Mouse (Mus musculus): ENCODE measurements at regions not wholly inside any gene's neighbourhood (a gene's known extent, or its start where the extent isn't known, plus 50 kb on each side); places are given as distances from the start of the nearest gene placed in this dataset.

DNA sequence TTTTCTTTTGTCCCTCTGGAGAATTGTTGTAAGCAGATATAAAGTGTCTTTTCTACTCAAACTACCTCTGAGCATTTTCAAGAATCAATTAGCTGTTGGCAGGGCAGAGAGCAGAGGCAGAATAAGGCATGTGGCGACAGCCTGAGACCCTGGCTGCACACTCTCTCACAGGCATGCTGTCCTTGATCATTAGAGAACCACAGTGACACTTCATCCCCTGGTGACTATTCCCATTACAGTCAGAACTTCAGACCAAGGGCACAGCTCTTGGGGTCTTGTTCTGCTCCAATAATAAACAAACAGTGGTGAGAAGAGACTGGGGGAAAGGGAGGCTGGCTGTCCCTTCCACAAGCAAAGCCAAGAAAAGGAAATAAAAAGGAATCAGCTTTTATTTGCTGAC lies 120.9 kb upstream of the Slc30a5 start:
- no peak for DNase-seq (ENCODE audit: extremely low spot score in 1 of 2, low spot score in 1 of 2)

GRCm38 (mm10) chr13:100951185-100951508 lies 117.9 kb upstream of the Slc30a5 start:
- DNase-seq (ENCODE audit: extremely low spot score in 1 of 2, low spot score in 1 of 2) = no peak

DNA sequence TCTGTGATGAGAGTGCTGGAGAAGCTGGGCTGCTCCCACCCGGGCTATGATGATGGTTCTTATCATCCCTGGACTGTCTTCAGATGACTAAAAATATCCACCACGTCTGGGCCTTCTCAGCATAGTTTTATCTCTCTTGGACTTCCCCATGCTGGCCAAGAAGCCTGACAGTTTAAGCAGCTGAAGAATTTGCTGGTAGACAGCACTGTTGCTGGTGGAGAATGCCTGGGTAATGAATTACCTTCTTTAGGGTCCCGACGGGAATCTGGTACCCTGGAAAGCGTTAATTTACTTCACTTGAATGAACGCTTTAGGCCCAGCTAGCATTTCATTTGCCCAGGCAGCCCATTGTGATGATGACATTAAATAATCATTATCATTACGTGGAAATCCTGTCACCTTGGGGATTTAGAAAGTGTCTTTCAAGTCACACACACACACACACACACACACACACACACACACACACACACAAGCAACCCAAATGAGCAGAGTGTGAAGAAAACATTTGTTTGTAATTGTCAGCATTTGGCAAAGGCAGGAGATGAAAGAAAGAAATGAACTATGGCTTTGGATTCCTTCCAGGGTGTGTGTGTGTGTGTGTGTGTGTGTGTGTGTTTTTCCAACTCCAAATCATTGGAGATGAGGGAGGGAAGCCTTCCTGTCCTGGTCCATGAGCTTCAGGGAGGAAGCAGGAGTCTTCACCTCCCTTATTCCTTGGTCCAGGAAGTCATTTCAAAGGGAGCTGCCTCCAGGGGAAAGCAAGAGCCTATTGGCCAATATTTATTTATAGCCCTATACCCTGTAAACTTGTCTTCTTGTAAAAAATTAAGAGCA lies 117.3 kb upstream of the Slc30a5 start:
- DNase-seq (ENCODE audit: extremely low spot score in 1 of 2, low spot score in 1 of 2) = no peak

- no peak for DNase-seq (ENCODE audit: extremely low spot score in 1 of 2, low spot score in 1 of 2)
Observed at GRCm38 (mm10) chr13:100943206-100943848, 110.1 kb upstream of the Slc30a5 start.

- DNase-seq (ENCODE audit: extremely low spot score in 1 of 2, low spot score in 1 of 2) = no peak
Observed at GRCm38 (mm10) chr13:100940791-100941190, 107.6 kb upstream of the Slc30a5 start.

DNA sequence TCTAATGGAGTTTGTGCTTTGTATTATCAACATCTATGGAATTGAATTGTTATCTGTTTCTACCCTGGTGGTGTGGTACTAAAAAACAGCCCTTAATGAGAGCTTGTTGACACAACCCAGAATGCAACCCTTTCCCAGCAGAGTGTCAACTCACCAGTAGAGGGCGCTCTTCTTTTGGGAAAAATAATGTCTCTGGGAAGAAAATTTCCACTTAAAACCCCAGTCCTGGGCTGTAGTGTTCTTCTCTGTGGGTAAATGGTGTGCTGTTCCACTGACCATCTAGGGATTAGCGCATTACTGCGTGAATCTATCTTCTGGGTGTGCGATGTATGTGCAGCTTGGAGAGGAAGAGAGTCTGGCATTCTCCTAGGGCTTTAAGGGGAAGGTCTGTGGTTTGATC lies 106.5 kb upstream of the Slc30a5 start:
- DNase-seq (ENCODE audit: extremely low spot score in 1 of 2, low spot score in 1 of 2) = peak; percentile 42 to 63

GRCm38 (mm10) chr13:100933265-100933664 lies 100.0 kb upstream of the Slc30a5 start:
- DNase-seq (ENCODE audit: extremely low spot score in 1 of 2, low spot score in 1 of 2) = no peak

DNA sequence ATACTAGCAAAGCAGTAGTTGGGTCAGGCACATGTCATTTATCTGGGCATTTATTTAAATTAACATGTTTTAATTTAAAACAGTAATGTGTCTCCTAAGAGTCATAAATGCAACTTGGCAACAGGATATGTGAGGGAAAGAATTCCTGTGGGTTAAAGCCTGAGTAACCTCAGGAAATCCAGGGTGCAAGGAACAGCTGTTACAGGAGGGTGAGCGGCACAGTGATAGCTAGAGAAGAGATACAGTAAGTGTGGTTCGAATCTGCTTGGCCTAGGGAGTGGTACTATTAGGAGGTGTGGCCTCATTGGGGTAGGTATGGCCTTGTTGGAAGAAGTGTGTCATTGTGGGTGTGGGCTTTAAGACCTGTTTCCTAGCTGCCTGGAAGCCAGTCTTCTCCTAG lies 66.3 kb upstream of the Slc30a5 start:
- DNase-seq (ENCODE audit: extremely low spot score in 1 of 2, low spot score in 1 of 2) = no peak

DNA sequence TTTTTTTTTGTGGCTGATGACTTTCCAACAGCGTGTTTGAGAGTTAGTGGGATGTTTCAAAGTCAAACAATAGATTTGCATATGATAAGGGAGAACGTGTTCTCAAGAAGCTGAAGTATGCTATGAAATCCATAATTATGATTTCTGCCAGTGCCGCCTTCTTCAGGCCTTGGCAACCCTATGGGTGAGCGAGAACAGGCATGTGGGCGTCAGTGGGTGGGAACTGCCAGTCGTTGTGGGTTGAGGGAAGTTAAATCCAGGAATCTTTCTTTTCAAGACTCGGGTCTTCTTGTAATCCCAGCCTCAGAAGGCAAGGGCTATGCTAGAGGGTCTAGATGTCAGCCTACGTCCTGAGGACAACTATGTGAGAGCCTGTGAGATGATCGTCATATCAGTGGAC lies 60.6 kb upstream of the Slc30a5 start:
- no peak for DNase-seq (ENCODE audit: extremely low spot score in 1 of 2, low spot score in 1 of 2)

- DNase-seq (ENCODE audit: extremely low spot score in 1 of 2, low spot score in 1 of 2) = no peak
Observed at GRCm38 (mm10) chr13:100893096-100893495, 59.9 kb upstream of the Slc30a5 start.

DNA sequence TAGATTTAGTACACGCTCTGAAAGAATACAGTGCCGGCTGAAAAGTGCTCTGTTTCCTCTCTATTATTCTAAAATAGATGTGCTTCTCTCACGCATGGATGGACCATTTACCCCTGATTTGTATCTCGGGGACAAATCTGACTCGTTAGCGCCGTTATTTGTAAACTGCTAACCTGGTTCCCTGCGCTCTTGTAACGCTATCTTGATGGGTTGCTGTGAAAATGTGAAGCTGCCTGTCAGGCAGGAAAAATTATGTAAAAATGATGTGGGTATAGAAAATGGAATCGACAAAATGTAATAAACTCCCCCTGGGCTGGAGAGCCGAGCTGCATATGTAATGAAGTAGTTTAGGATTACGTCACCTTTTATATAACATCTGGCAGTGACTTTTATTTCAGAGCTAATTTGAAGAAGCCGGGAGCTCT lies 59.4 kb upstream of the Slc30a5 start:
- DNase-seq (ENCODE audit: extremely low spot score in 1 of 2, low spot score in 1 of 2) = peak in 1 of 2 experiments; percentile 36

- DNase-seq (ENCODE audit: extremely low spot score in 1 of 2, low spot score in 1 of 2) = peak; percentile 78 to 88
Observed at GRCm38 (mm10) chr13:100892204-100892603, 59.0 kb upstream of the Slc30a5 start.

- DNase-seq (ENCODE audit: extremely low spot score in 1 of 2, low spot score in 1 of 2) = no peak
Observed at GRCm38 (mm10) chr13:100890457-100890856, 57.2 kb upstream of the Slc30a5 start.

DNA sequence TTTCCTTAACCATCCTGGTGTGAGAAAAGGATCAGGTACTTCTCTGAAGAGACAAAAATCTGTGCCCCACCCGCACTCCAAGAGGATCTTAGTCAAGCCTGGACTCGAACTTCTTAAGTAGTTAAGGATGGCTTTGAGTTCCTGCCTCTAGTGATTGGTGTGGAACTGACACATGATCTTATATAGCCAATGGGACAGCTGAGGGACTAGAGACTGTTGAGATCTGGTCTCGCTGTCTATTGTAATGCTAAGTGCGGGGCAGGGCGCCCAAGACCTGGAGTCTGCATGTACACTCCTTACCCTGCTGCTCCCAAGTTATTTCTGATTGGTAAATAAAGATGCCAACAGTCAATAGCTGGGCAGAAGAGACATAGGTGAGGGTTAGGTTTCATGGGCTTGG lies 55.3 kb upstream of the Slc30a5 start:
- DNase-seq (ENCODE audit: extremely low spot score in 1 of 2, low spot score in 1 of 2) = no peak

DNA sequence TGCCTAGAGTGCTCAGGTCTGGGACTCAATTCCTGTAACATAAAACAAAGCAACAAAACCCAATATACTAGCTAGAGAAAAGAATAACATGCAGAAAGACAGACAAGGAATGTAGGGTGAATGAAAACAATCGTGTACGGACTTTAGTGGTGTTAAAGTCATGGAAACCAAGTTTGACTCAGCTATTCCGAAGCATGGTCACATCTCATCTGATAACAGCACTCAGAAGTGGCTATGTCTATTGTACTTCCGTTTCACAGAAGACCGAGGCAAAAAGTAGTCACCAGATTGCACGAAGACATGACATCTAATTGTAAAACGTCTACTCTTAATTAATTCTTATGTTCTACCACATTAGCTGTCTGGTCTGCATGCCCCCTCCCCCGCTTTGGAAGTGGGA lies 50.5 kb upstream of the Slc30a5 start:
- DNase-seq (ENCODE audit: extremely low spot score in 1 of 2, low spot score in 1 of 2) = no peak
